Mouse (Mus musculus): ENCODE measurements around the gene Cyb5r2. TPM values are rescaled to one million over a fixed set of nuclear protein-coding genes. Genes with fewer than 3 reads are reported as not detected.
A peak's percentile ranks its signal among the peaks of the same experiment; 100 is the strongest.

Gene Cyb5r2
- 0.10 TPM in 1 of 2 replicates, not detected in the other for polyA plus RNA-seq (2014; fragmentation: Nextera tagmentation; extraction: Ambion mirVana)

GRCm38 (mm10) chr7:107757308-107758151 is at the start of gene Cyb5r2:
TSS of gene Cyb5r2 (minus strand) at chr7:107758032.
- H3K27me3 ChIP-seq (replicated peaks; ENCODE audit: control insufficient read depth, insufficient read depth, low read length) = no peaks in the 10 kb centered on the region
- no peak within 1 kb of the TSS for H3K27ac ChIP-seq (ENCODE audit: low read depth, low read length)
- 0 out of 2 replicates have a peak within 1 kb of the TSS, but pooled peaks have one; percentile 12 for H3K4me3 ChIP-seq (ENCODE audit: low read depth, low read length)
- no peaks in the 10 kb centered on the region for H3K36me3 ChIP-seq (ENCODE audit: control insufficient read depth, insufficient read depth, low read length)
- DNase-seq (ENCODE audit: low spot score) (peak; percentile 9), ATAC-seq (peak; percentile 42; the same call in 1 of the 2 replicates)
- WGBS = 14% methylated on average over 23 of the region's 23 CpGs
- H3K9ac ChIP-seq (ENCODE audit: low read length) = peak within 1 kb of the TSS; percentile 50
- H3K4me1 ChIP-seq (ENCODE audit: control insufficient read depth, insufficient read depth, low read length) = no peaks in the 10 kb centered on the region
- peak within 1 kb of the TSS; percentile 46 for H3K4me2 ChIP-seq (ENCODE audit: low read length)
- no peaks in the 10 kb centered on the region for H3K9me3 ChIP-seq (replicated peaks; ENCODE audit: control insufficient read depth, low read length)

GRCm38 (mm10) chr7:107802138-107802537 is 44.3 kb upstream of the Cyb5r2 start:
- 79% methylated on average over 3 of the region's 3 CpGs for WGBS
- Histone ChIP-seq H3K4me3 (ENCODE audit: low read depth, low read length) (no peak overlapping the region), H3K4me2 (ENCODE audit: low read length) (no peak overlapping the region), H3K36me3 (ENCODE audit: control insufficient read depth, insufficient read depth, low read length) (no peaks in the 10 kb centered on the region), H3K9me3 (replicated peaks; ENCODE audit: control insufficient read depth, low read length) (no peaks in the 10 kb centered on the region), H3K9ac (ENCODE audit: low read length) (no peak overlapping the region), H3K27me3 (replicated peaks; ENCODE audit: control insufficient read depth, insufficient read depth, low read length) (no peaks in the 10 kb centered on the region), H3K4me1 (ENCODE audit: control insufficient read depth, insufficient read depth, low read length) (no peaks in the 10 kb centered on the region), H3K27ac (ENCODE audit: low read depth, low read length) (no peak overlapping the region)
- DNase-seq (ENCODE audit: low spot score) (no peak), ATAC-seq (no peak)

GRCm38 (mm10) chr7:107801108-107801507 is 43.3 kb upstream of the Cyb5r2 start, which contains the start of gene Ovch2:
TSS of gene Ovch2 (minus strand) at chr7:107801208.
- DNase-seq (ENCODE audit: low spot score) = no peak
- Histone ChIP-seq H3K4me3 (ENCODE audit: low read depth, low read length) (no peak within 1 kb of the TSS), H3K36me3 (ENCODE audit: control insufficient read depth, insufficient read depth, low read length) (no peaks in the 10 kb centered on the region), H3K9ac (ENCODE audit: low read length) (no peak within 1 kb of the TSS), H3K27ac (ENCODE audit: low read depth, low read length) (no peak within 1 kb of the TSS), H3K27me3 (replicated peaks; ENCODE audit: control insufficient read depth, insufficient read depth, low read length) (no peaks in the 10 kb centered on the region), H3K9me3 (replicated peaks; ENCODE audit: control insufficient read depth, low read length) (no peaks in the 10 kb centered on the region), H3K4me1 (ENCODE audit: control insufficient read depth, insufficient read depth, low read length) (no peaks in the 10 kb centered on the region), H3K4me2 (ENCODE audit: low read length) (no peak within 1 kb of the TSS)
- ATAC-seq = no peak
- WGBS = 86% methylated on average over 2 of the region's 2 CpGs

- WGBS = 93% methylated on average over 2 of the region's 2 CpGs
- no peak overlapping the region for H3K9ac ChIP-seq (ENCODE audit: low read length)
- H3K4me3 ChIP-seq (ENCODE audit: low read depth, low read length) = no peak overlapping the region
- no peak overlapping the region for H3K4me2 ChIP-seq (ENCODE audit: low read length)
- DNase-seq (ENCODE audit: low spot score) (no peak), ATAC-seq (no peak)
- H3K4me1 ChIP-seq (ENCODE audit: control insufficient read depth, insufficient read depth, low read length) = no peaks in the 10 kb centered on the region
- no peaks in the 10 kb centered on the region for H3K36me3 ChIP-seq (ENCODE audit: control insufficient read depth, insufficient read depth, low read length)
- no peaks in the 10 kb centered on the region for H3K27me3 ChIP-seq (replicated peaks; ENCODE audit: control insufficient read depth, insufficient read depth, low read length)
- H3K27ac ChIP-seq (ENCODE audit: low read depth, low read length) = no peak overlapping the region
- no peaks in the 10 kb centered on the region for H3K9me3 ChIP-seq (replicated peaks; ENCODE audit: control insufficient read depth, low read length)
These were observed 38.7 kb upstream of the Cyb5r2 start for GRCm38 (mm10) chr7:107796500-107796899.

GRCm38 (mm10) chr7:107787977-107788620 is 30.3 kb upstream of the Cyb5r2 start:
- Histone ChIP-seq H3K36me3 (ENCODE audit: control insufficient read depth, insufficient read depth, low read length) (no peaks in the 10 kb centered on the region), H3K4me2 (ENCODE audit: low read length) (no peak overlapping the region), H3K4me3 (ENCODE audit: low read depth, low read length) (no peak overlapping the region), H3K9ac (ENCODE audit: low read length) (no peak overlapping the region), H3K4me1 (ENCODE audit: control insufficient read depth, insufficient read depth, low read length) (no peaks in the 10 kb centered on the region), H3K27ac (ENCODE audit: low read depth, low read length) (no peak overlapping the region), H3K9me3 (replicated peaks; ENCODE audit: control insufficient read depth, low read length) (no peaks in the 10 kb centered on the region), H3K27me3 (replicated peaks; ENCODE audit: control insufficient read depth, insufficient read depth, low read length) (no peaks in the 10 kb centered on the region)
- WGBS = 60% methylated on average over 3 of the region's 3 CpGs
- peak; percentile 63 for DNase-seq (ENCODE audit: low spot score)
- ATAC-seq = no peak

- ATAC-seq (no peak), DNase-seq (ENCODE audit: low spot score) (peak; percentile 51)
- Histone ChIP-seq H3K9ac (ENCODE audit: low read length) (no peak overlapping the region), H3K4me2 (ENCODE audit: low read length) (no peak overlapping the region), H3K4me1 (ENCODE audit: control insufficient read depth, insufficient read depth, low read length) (no peaks in the 10 kb centered on the region), H3K36me3 (ENCODE audit: control insufficient read depth, insufficient read depth, low read length) (no peaks in the 10 kb centered on the region), H3K4me3 (ENCODE audit: low read depth, low read length) (no peak overlapping the region), H3K9me3 (replicated peaks; ENCODE audit: control insufficient read depth, low read length) (no peaks in the 10 kb centered on the region), H3K27ac (ENCODE audit: low read depth, low read length) (no peak overlapping the region), H3K27me3 (replicated peaks; ENCODE audit: control insufficient read depth, insufficient read depth, low read length) (no peaks in the 10 kb centered on the region)
- WGBS = 48% methylated on average over 4 of the region's 4 CpGs
These were observed 21.8 kb upstream of the Cyb5r2 start for GRCm38 (mm10) chr7:107779611-107780010.

GRCm38 (mm10) chr7:107778216-107778615 is 20.4 kb upstream of the Cyb5r2 start:
- H3K36me3 ChIP-seq (ENCODE audit: control insufficient read depth, insufficient read depth, low read length) = no peaks in the 10 kb centered on the region
- 76% methylated on average over 1 of the region's 1 CpGs for WGBS
- H3K4me3 ChIP-seq (ENCODE audit: low read depth, low read length) = no peak overlapping the region
- no peaks in the 10 kb centered on the region for H3K9me3 ChIP-seq (replicated peaks; ENCODE audit: control insufficient read depth, low read length)
- ATAC-seq (no peak), DNase-seq (ENCODE audit: low spot score) (no peak)
- H3K27me3 ChIP-seq (replicated peaks; ENCODE audit: control insufficient read depth, insufficient read depth, low read length) = no peaks in the 10 kb centered on the region
- no peak overlapping the region for H3K27ac ChIP-seq (ENCODE audit: low read depth, low read length)
- no peaks in the 10 kb centered on the region for H3K4me1 ChIP-seq (ENCODE audit: control insufficient read depth, insufficient read depth, low read length)
- no peak overlapping the region for H3K4me2 ChIP-seq (ENCODE audit: low read length)
- no peak overlapping the region for H3K9ac ChIP-seq (ENCODE audit: low read length)

- WGBS = 65% methylated on average over 6 of the region's 6 CpGs
- no peak overlapping the region for H3K4me2 ChIP-seq (ENCODE audit: low read length)
- no peak overlapping the region for H3K9ac ChIP-seq (ENCODE audit: low read length)
- H3K27me3 ChIP-seq (replicated peaks; ENCODE audit: control insufficient read depth, insufficient read depth, low read length) = no peaks in the 10 kb centered on the region
- no peaks in the 10 kb centered on the region for H3K9me3 ChIP-seq (replicated peaks; ENCODE audit: control insufficient read depth, low read length)
- ATAC-seq = no peak
- H3K4me1 ChIP-seq (ENCODE audit: control insufficient read depth, insufficient read depth, low read length) = no peaks in the 10 kb centered on the region
- no peaks in the 10 kb centered on the region for H3K36me3 ChIP-seq (ENCODE audit: control insufficient read depth, insufficient read depth, low read length)
- H3K4me3 ChIP-seq (ENCODE audit: low read depth, low read length) = no peak overlapping the region
- no peak for DNase-seq (ENCODE audit: low spot score)
- no peak overlapping the region for H3K27ac ChIP-seq (ENCODE audit: low read depth, low read length)
These were observed 13.0 kb upstream of the Cyb5r2 start for GRCm38 (mm10) chr7:107770812-107771211.

GRCm38 (mm10) chr7:107756748-107757147 is 1.1 kb downstream of the Cyb5r2 start:
- Histone ChIP-seq H3K27ac (ENCODE audit: low read depth, low read length) (no peak overlapping the region), H3K27me3 (replicated peaks; ENCODE audit: control insufficient read depth, insufficient read depth, low read length) (no peaks in the 10 kb centered on the region), H3K4me3 (ENCODE audit: low read depth, low read length) (no peak overlapping the region), H3K9ac (ENCODE audit: low read length) (no peak overlapping the region), H3K36me3 (ENCODE audit: control insufficient read depth, insufficient read depth, low read length) (no peaks in the 10 kb centered on the region), H3K4me1 (ENCODE audit: control insufficient read depth, insufficient read depth, low read length) (no peaks in the 10 kb centered on the region), H3K4me2 (ENCODE audit: low read length) (no peak overlapping the region), H3K9me3 (replicated peaks; ENCODE audit: control insufficient read depth, low read length) (no peaks in the 10 kb centered on the region)
- no peak for DNase-seq (ENCODE audit: low spot score)
- no peak for ATAC-seq
- WGBS = 100% methylated on average over 2 of the region's 2 CpGs

All from forebrain, embryonic 14.5 days (tissue).